Mouse (Mus musculus) olfactory bulb, adult 2 months (tissue): ENCODE data around the gene Rrbp1.

Source experiments
- CTCF ChIP-seq: fragments of 200-500 bp; IDR thresholded peaks from 2 replicates; pipeline ENCODE4 v1.5.1; 2012; ENCODE audit warnings: low read depth, mild to moderate bottlenecking, low read length, moderate library complexity; ENCODE audit not compliant: insufficient read depth
- POLR2A ChIP-seq: fragments of 200-500 bp; IDR thresholded peaks from 2 replicates; pipeline ENCODE4 v1.6.1; 2012; ENCODE audit warnings: mild to moderate bottlenecking, low read depth, low read length, moderate library complexity; ENCODE audit not compliant: insufficient read depth

GRCm38 (mm10) chr2:143973161-143973560 is 37.9 kb downstream of the Rrbp1 start:
- TF ChIP-seq CTCF (no peak), POLR2A (no peak)
